ENCODE assay signal across 10 mouse cellular contexts in genomic region chr5:115312816-115313667, GRCm38 (mm10). TPM values are rescaled to one million over a fixed set of nuclear protein-coding genes. Genes with fewer than 3 reads are reported as not detected.
DNase-seq lines count a peak whose midpoint lies in the region; ATAC-seq and TF ChIP-seq lines count a peak whose summit lies in the region.
"Had no signal": no experiment of that assay in that cellular context is flagged by ENCODE, and none has a peak within 500 bp of the region (broad histone marks: within the 10 kb centered on the region; RNA-seq: fewer than 3 reads in every experiment).

No protein-coding gene starts in this region.

- peak; percentile 79 for ATAC-seq in liver, embryonic 12.5 days
- ATAC-seq: inflammation-experienced regulatory T-cells, adult 6 months had no signal

- WGBS in heart, embryonic 10.5 days: 48% methylated on average over 10 of the region's 10 CpGs
- 37% methylated on average over 10 of the region's 10 CpGs for WGBS in liver, embryonic 12.5 days (ENCODE audit: insufficient replicate concordance)

- DNase-seq in heart, embryonic 10.5 days (ENCODE audit: low spot score): peak; percentile 82
- no peak for DNase-seq in heart, adult 18-20 months
- DNase-seq in testis, postnatal 14 days (ENCODE audit: low spot score): no peak
- DNase-seq in cerebellum, adult 11 months: no peak
- no peak for DNase-seq in left cerebral cortex, adult 18-20 months (ENCODE audit: low spot score in 2 of 2)
- no peak for DNase-seq in urinary bladder, adult 2 months (ENCODE audit: low spot score)

- no peaks in the 10 kb centered on the region for H3K27me3 ChIP-seq in heart, embryonic 10.5 days (ENCODE audit: insufficient read depth, poor library complexity, severe bottlenecking)
- H3K27me3 ChIP-seq in testis, adult 2 months (ENCODE audit: control insufficient read depth, insufficient read depth, low read length): no peaks in the 10 kb centered on the region
- H3K27me3 ChIP-seq in liver, embryonic 12.5 days (replicated peaks): no peaks in the 10 kb centered on the region

- TF ChIP-seq POLR2A in testis, adult 2 months (IDR thresholded peaks at IDR 0.05; ENCODE audit: control insufficient read depth, low read depth, low read length): no peak; the same call in 1 of the 2 replicates

- no peaks in the 10 kb centered on the region for H3K9me3 ChIP-seq in heart, embryonic 10.5 days
- H3K9me3 ChIP-seq in liver, embryonic 12.5 days (replicated peaks): no peaks in the 10 kb centered on the region
- H3K9me3 ChIP-seq: midbrain, embryonic 10.5 days had no signal

- H3K36me3 ChIP-seq in heart, embryonic 10.5 days: no peaks in the 10 kb centered on the region
- H3K36me3 ChIP-seq in testis, adult 2 months (ENCODE audit: control insufficient read depth, insufficient read depth, low read length): no peaks in the 10 kb centered on the region; the same call in 1 of the 2 replicates
- H3K36me3 ChIP-seq in liver, embryonic 12.5 days: no peaks in the 10 kb centered on the region
- H3K36me3 ChIP-seq: midbrain, embryonic 10.5 days had no signal

- H3K9ac ChIP-seq in liver, embryonic 12.5 days: peak overlapping the region; percentile 40; the same call in 1 of the 2 replicates

- H3K4me1 ChIP-seq in heart, embryonic 10.5 days: peaks cover 39% of the 10 kb centered on the region
- H3K4me1 ChIP-seq in testis, adult 2 months (ENCODE audit: control insufficient read depth, insufficient read depth, low read length): no peaks in the 10 kb centered on the region; the same call in none of the 2 replicates
- peaks cover 49% of the 10 kb centered on the region for H3K4me1 ChIP-seq in liver, embryonic 12.5 days

- TF ChIP-seq CTCF in testis, adult 2 months (IDR thresholded peaks at IDR 0.05; ENCODE audit: control insufficient read depth, insufficient read depth, insufficient replicate concordance, low read depth, low read length): no peak

- peak overlapping the region; percentile 59 for H3K4me2 ChIP-seq in liver, embryonic 12.5 days

- no peak overlapping the region for H3K4me3 ChIP-seq in heart, embryonic 10.5 days
- peak overlapping the region; percentile 85 for H3K4me3 ChIP-seq in testis, adult 2 months (ENCODE audit: control insufficient read depth, low read depth, low read length)
- H3K4me3 ChIP-seq in liver, embryonic 12.5 days: no peak overlapping the region

- peak overlapping the region; percentile 57; the same call in 1 of the 2 replicates for H3K27ac ChIP-seq in heart, embryonic 10.5 days
- H3K27ac ChIP-seq in testis, adult 2 months (ENCODE audit: control insufficient read depth, insufficient read depth, low read depth, low read length): peak overlapping the region; percentile 76
- peak overlapping the region; percentile 81 for H3K27ac ChIP-seq in liver, embryonic 12.5 days

RNA-seq across cellular contexts. Expression of gene Dynll1, which starts 12.2 kb away (rescaled TPM):
- polyA plus RNA-seq in heart, embryonic 10.5 days (2016; fragmentation: Nextera tagmentation; extraction: Ambion mirVana): 1,455 and 1,701 TPM in 2 replicates
- 10 to 100 TPM; 95.3 to 98.8 TPM for total RNA-seq in heart, adult 18-20 months (2021)
- 559 and 571 TPM in 2 replicates for polyA plus RNA-seq in testis, adult 2 months (2012; rRNA removed)
- polyA plus RNA-seq in liver, embryonic 12.5 days (2016; fragmentation: Nextera tagmentation; extraction: Ambion mirVana): 825 and 857 TPM in 2 replicates
- 100 to 1,000 TPM; 631 to 705 TPM for total RNA-seq in left cerebral cortex, adult 18-20 months (2021)
- 565 and 747 TPM in 2 replicates for polyA plus RNA-seq in urinary bladder, adult 2 months (2012; rRNA removed)

RNA-seq across cellular contexts. Expression of gene Srsf9, which starts 13.9 kb away (rescaled TPM):
- 154 and 293 TPM in 2 replicates for polyA plus RNA-seq in heart, embryonic 10.5 days (2016; fragmentation: Nextera tagmentation; extraction: Ambion mirVana)
- 10 to 100 TPM; 18.2 to 19.2 TPM for total RNA-seq in heart, adult 18-20 months (2021)
- polyA plus RNA-seq in testis, adult 2 months (2012; rRNA removed): 43.9 and 45.5 TPM in 2 replicates
- polyA plus RNA-seq in liver, embryonic 12.5 days (2016; fragmentation: Nextera tagmentation; extraction: Ambion mirVana): 195 and 200 TPM in 2 replicates
- total RNA-seq in left cerebral cortex, adult 18-20 months (2021): 10 to 100 TPM; 62.9 to 72.1 TPM
- 56.7 and 60.4 TPM in 2 replicates for polyA plus RNA-seq in urinary bladder, adult 2 months (2012; rRNA removed)

RNA-seq across cellular contexts. Expression of gene Gatc, which starts 27.9 kb away (rescaled TPM):
- polyA plus RNA-seq in heart, embryonic 10.5 days (2016; fragmentation: Nextera tagmentation; extraction: Ambion mirVana): 22.8 and 25.8 TPM in 2 replicates
- total RNA-seq in heart, adult 18-20 months (2021): 10 to 100 TPM; 17.2 to 18.0 TPM
- 11.6 and 16.0 TPM in 2 replicates for polyA plus RNA-seq in testis, adult 2 months (2012; rRNA removed)
- polyA plus RNA-seq in liver, embryonic 12.5 days (2016; fragmentation: Nextera tagmentation; extraction: Ambion mirVana): 20.6 and 21.2 TPM in 2 replicates
- total RNA-seq in left cerebral cortex, adult 18-20 months (2021): 10 to 100 TPM; 18.4 to 20.5 TPM
- 13.6 and 18.0 TPM in 2 replicates for polyA plus RNA-seq in urinary bladder, adult 2 months (2012; rRNA removed)

RNA-seq across cellular contexts. Expression of gene Triap1, which starts 28.0 kb away (rescaled TPM):
- 40.3 and 46.7 TPM in 2 replicates for polyA plus RNA-seq in heart, embryonic 10.5 days (2016; fragmentation: Nextera tagmentation; extraction: Ambion mirVana)
- 10 to 100 TPM; 26.9 to 28.4 TPM for total RNA-seq in heart, adult 18-20 months (2021)
- 7.6 and 8.0 TPM in 2 replicates for polyA plus RNA-seq in testis, adult 2 months (2012; rRNA removed)
- 43.8 and 45.9 TPM in 2 replicates for polyA plus RNA-seq in liver, embryonic 12.5 days (2016; fragmentation: Nextera tagmentation; extraction: Ambion mirVana)
- total RNA-seq in left cerebral cortex, adult 18-20 months (2021): 10 to 100 TPM; 26.4 to 27.9 TPM
- polyA plus RNA-seq in urinary bladder, adult 2 months (2012; rRNA removed): 47.5 and 63.9 TPM in 2 replicates

RNA-seq across cellular contexts. Expression of gene Coq5, which starts 33.6 kb away (rescaled TPM):
- 78.2 and 87.8 TPM in 2 replicates for polyA plus RNA-seq in heart, embryonic 10.5 days (2016; fragmentation: Nextera tagmentation; extraction: Ambion mirVana)
- 100 to 1,000 TPM; 150 to 174 TPM for total RNA-seq in heart, adult 18-20 months (2021)
- polyA plus RNA-seq in testis, adult 2 months (2012; rRNA removed): 12.2 and 14.0 TPM in 2 replicates
- polyA plus RNA-seq in liver, embryonic 12.5 days (2016; fragmentation: Nextera tagmentation; extraction: Ambion mirVana): 43.3 and 46.2 TPM in 2 replicates
- 10 to 100 TPM; 42.1 to 43.2 TPM for total RNA-seq in left cerebral cortex, adult 18-20 months (2021)
- polyA plus RNA-seq in urinary bladder, adult 2 months (2012; rRNA removed): 23.9 and 26.4 TPM in 2 replicates
